ENCODE assay signal across 17 mouse cellular contexts in the genomic region with DNA sequence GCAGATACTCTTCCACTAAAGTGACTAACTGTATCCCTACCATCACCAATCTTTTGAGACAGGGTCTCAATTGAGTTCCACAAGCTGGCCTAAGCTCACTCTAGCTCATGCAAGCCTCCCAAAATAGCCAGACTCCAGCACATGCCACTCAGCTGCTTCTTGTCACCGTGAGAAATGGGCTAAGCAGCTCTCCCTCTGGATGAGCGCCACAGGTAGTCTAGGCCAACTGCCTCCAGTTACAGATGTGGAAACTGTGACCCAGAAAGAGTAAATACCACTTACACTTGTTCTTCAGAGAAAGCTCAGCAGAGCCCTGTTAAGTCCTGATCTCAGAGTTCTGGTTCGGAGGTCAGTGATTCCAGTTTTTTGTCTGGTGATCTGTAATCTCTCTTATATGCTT. TPM values are rescaled to one million over a fixed set of nuclear protein-coding genes. Genes with fewer than 3 reads are reported as not detected.
DNase-seq lines count a peak whose midpoint lies in the region; ATAC-seq and TF ChIP-seq lines count a peak whose summit lies in the region.
"Had no signal": no experiment of that assay in that cellular context is flagged by ENCODE, and none has a peak within 500 bp of the region (broad histone marks: within the 10 kb centered on the region; RNA-seq: fewer than 3 reads in every experiment).

No protein-coding gene starts in this region.

- TF ChIP-seq EP300 in lung, postnatal 0 days (IDR thresholded peaks at IDR 0.05) = no peak

- H3K27me3 ChIP-seq in lung, postnatal 0 days (replicated peaks; ENCODE audit: insufficient read depth, low read length) = no peaks in the 10 kb centered on the region
- no peaks in the 10 kb centered on the region for H3K27me3 ChIP-seq in heart, embryonic 16.5 days (ENCODE audit: control insufficient read depth, insufficient read depth, low read length)
- H3K27me3 ChIP-seq: limb, embryonic 15.5 days; midbrain, embryonic 15.5 days had no signal

- H3K9ac ChIP-seq in lung, postnatal 0 days (replicated peaks; ENCODE audit: low read depth) = no peak overlapping the region
- no peak overlapping the region for H3K9ac ChIP-seq in heart, embryonic 16.5 days (ENCODE audit: low read length)
- H3K9ac ChIP-seq: limb, embryonic 15.5 days; midbrain, embryonic 15.5 days had no signal

- peaks cover 7% of the 10 kb centered on the region for H3K4me1 ChIP-seq in lung, postnatal 0 days (ENCODE audit: insufficient read depth, low read depth, low read length)
- peaks cover 35% of the 10 kb centered on the region for H3K4me1 ChIP-seq in heart, embryonic 16.5 days (ENCODE audit: control insufficient read depth, insufficient read depth, low read length)
- H3K4me1 ChIP-seq: limb, embryonic 15.5 days had no signal

- H3K36me3 ChIP-seq in lung, postnatal 0 days (ENCODE audit: insufficient read depth, low read length) = no peaks in the 10 kb centered on the region
- no peaks in the 10 kb centered on the region for H3K36me3 ChIP-seq in heart, embryonic 16.5 days (ENCODE audit: control insufficient read depth, insufficient read depth)
- H3K36me3 ChIP-seq: limb, embryonic 15.5 days; midbrain, embryonic 15.5 days had no signal

- H3K9me3 ChIP-seq in lung, postnatal 0 days (ENCODE audit: low read length) = no peaks in the 10 kb centered on the region
- H3K9me3 ChIP-seq in heart, embryonic 16.5 days (replicated peaks; ENCODE audit: control insufficient read depth, low read length) = no peaks in the 10 kb centered on the region
- H3K9me3 ChIP-seq: limb, embryonic 15.5 days; midbrain, embryonic 15.5 days had no signal

- WGBS in lung, postnatal 0 days = 53% methylated on average over 3 of the region's 3 CpGs
- WGBS in heart, embryonic 16.5 days = 52% methylated on average over 3 of the region's 3 CpGs

- TF ChIP-seq CTCF in lung, postnatal 0 days (IDR thresholded peaks at IDR 0.05) = no peak

- H3K4me3 ChIP-seq in lung, postnatal 0 days (ENCODE audit: low read depth, low read length) = no peak overlapping the region
- no peak overlapping the region for H3K4me3 ChIP-seq in heart, embryonic 16.5 days (ENCODE audit: low read length)
- H3K4me3 ChIP-seq: erythroblast, embryonic 14.5 days; limb, embryonic 15.5 days; midbrain, embryonic 15.5 days had no signal

- ATAC-seq in lung, postnatal 0 days = no peak
- ATAC-seq in heart, embryonic 16.5 days (replicated peaks; ENCODE audit: extremely low read depth, insufficient read depth, low FRiP score) = 0 out of 2 replicates have a peak, but pooled peaks have one; percentile 42
- ATAC-seq in monocyte, adult 5-6 weeks (replicated peaks; ENCODE audit: insufficient number of reproducible peaks, low FRiP score, low TSS enrichment, poor library complexity, severe bottlenecking) = no peak
- ATAC-seq: activated CD4-positive, CD25-positive, alpha-beta regulatory T cell, adult 4 months; hindbrain, postnatal 0 days; midbrain, embryonic 15.5 days had no signal

- 0 out of 2 replicates have a peak overlapping the region, but pooled peaks have one; percentile 38 for H3K27ac ChIP-seq in lung, postnatal 0 days (ENCODE audit: low read length)
- peak overlapping the region; percentile 72 for H3K27ac ChIP-seq in heart, embryonic 16.5 days (ENCODE audit: low read length)
- H3K27ac ChIP-seq: hindbrain, postnatal 0 days; limb, embryonic 15.5 days; midbrain, embryonic 15.5 days; stomach, postnatal 0 days had no signal

- DNase-seq in lung, postnatal 0 days (ENCODE audit: low spot score) = no peak
- no peak for DNase-seq in lung, postnatal 4 days
- peak; percentile 77 for DNase-seq in gastrocnemius, postnatal 25 days
- peak; percentile 74 for DNase-seq in lung, postnatal 36 days
- no peak for DNase-seq in adrenal gland, adult 8-10 months
- no peak for DNase-seq in spleen, postnatal 36 days (ENCODE audit: low spot score in 2 of 2)
- DNase-seq: cerebellum, adult 9-11 months; kidney, adult 8-10 months; thymus, postnatal 36 days had no signal

- H3K4me2 ChIP-seq in lung, postnatal 0 days (replicated peaks; ENCODE audit: low read depth, low read length) = no peak overlapping the region
- H3K4me2 ChIP-seq in heart, embryonic 16.5 days (ENCODE audit: low read depth, low read length) = no peak overlapping the region
- H3K4me2 ChIP-seq: limb, embryonic 15.5 days; midbrain, embryonic 15.5 days had no signal

RNA-seq across cellular contexts. Expression of a gene that starts 43.7 kb away (rescaled TPM):
- polyA plus RNA-seq in lung, postnatal 0 days (2015; fragmentation: Nextera tagmentation; extraction: Ambion mirVana) = 13.3 and 15.6 TPM in 2 replicates
- 10 to 100 TPM; 25.3 to 26.7 TPM for total RNA-seq in gastrocnemius, postnatal 25 days (2021)
- polyA plus RNA-seq in heart, embryonic 16.5 days (2015; fragmentation: Nextera tagmentation; extraction: Ambion mirVana) = 7.9 and 8.3 TPM in 2 replicates
- total RNA-seq in adrenal gland, adult 8-10 months (2022) = 10 to 100 TPM; 50.9 to 58.1 (median 51.5) TPM
- 18.1 to 30.8 TPM (median 25.0 TPM) in 3 replicates for total RNA-seq in monocyte, adult 5-6 weeks (2017)

Comparison
In these comparisons a context has a peak if more than half of its experiments do, and no peak if none do; other contexts are left out.
1. DNase-seq: peak in gastrocnemius, postnatal 25 days (single experiment) and lung, postnatal 36 days (single experiment); none in lung, postnatal 0 days (single experiment), lung, postnatal 4 days (0 of 2), adrenal gland, adult 8-10 months (single experiment) and spleen, postnatal 36 days (0 of 2).